Mouse (Mus musculus): ENCODE data around the gene Ighmbp2. TPM values are rescaled to one million over a fixed set of nuclear protein-coding genes. Genes with fewer than 3 reads are reported as not detected.

Gene Ighmbp2
- polyA plus RNA-seq, 1 experiment from 2014 or later: 9.1 TPM

DNA sequence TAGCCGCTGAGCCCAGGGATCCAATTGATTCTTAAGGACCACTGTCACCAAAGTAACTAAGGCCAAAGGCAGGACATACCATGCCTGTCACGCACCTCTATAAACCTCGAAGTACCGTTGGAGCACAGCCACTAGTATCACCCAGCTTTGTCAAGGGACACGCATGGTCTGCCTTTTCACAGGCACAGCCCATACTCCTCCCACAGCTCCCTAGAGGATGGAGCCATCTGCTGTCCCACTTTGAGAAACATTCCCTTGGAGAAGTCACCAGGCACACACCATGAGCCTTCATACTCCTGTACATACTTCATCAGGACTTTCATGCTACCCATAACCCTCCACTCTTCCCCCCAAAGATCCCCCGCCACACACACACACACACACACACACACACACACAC, 13.0 kb downstream of the Ighmbp2 start:
- H3K27me3 ChIP-seq (ENCODE audit: control insufficient read depth, insufficient read depth, low read length): no peaks in the 10 kb centered on the region
- H3K4me1 ChIP-seq (ENCODE audit: control insufficient read depth, insufficient read depth, low read length): no peaks in the 10 kb centered on the region
- H3K4me2 ChIP-seq (ENCODE audit: low read depth, severe bottlenecking): no peak overlapping the region
- H3K9me3 ChIP-seq (ENCODE audit: control insufficient read depth, low read length): no peaks in the 10 kb centered on the region
- WGBS: 94% methylated on average over 6 of the region's 6 CpGs
- H3K4me3 ChIP-seq (ENCODE audit: low read depth, low read length): no peak overlapping the region
- peaks cover 24% of the 10 kb centered on the region for H3K36me3 ChIP-seq (ENCODE audit: control insufficient read depth, insufficient read depth, low read length)
- ATAC-seq (ENCODE audit: insufficient number of reproducible peaks, low FRiP score, low TSS enrichment, low read depth) (no peak), DNase-seq (ENCODE audit: low spot score) (no peak)
- no peak overlapping the region for H3K9ac ChIP-seq (ENCODE audit: low read length)
- H3K27ac ChIP-seq (replicated peaks; ENCODE audit: low read depth, low read length): no peak overlapping the region

DNA sequence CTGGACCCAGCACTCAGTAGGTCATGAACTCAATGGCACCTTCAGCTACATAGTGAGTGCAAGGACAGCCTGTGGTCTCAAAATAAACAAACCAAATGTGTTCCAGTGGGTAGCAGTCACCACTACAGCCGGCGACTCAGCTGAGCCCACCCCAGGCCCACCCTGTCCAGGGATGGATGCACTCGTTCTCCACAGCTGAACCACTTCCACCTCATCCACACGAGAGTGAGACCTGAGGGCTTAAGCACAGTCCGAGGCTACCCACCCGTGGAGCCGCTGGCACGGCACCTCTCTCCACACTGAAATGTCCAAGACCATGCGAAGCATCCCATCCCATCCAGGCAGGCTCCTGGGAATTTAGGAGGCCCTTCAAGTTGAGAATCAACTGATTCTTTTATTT, 13.5 kb downstream of the Ighmbp2 start:
- Histone ChIP-seq H3K4me3 (ENCODE audit: low read depth, low read length) (no peak overlapping the region), H3K9ac (ENCODE audit: low read length) (no peak overlapping the region), H3K4me2 (ENCODE audit: low read depth, severe bottlenecking) (no peak overlapping the region), H3K27me3 (ENCODE audit: control insufficient read depth, insufficient read depth, low read length) (no peaks in the 10 kb centered on the region), H3K9me3 (ENCODE audit: control insufficient read depth, low read length) (no peaks in the 10 kb centered on the region), H3K4me1 (ENCODE audit: control insufficient read depth, insufficient read depth, low read length) (no peaks in the 10 kb centered on the region), H3K27ac (replicated peaks; ENCODE audit: low read depth, low read length) (no peak overlapping the region), H3K36me3 (ENCODE audit: control insufficient read depth, insufficient read depth, low read length) (peaks cover 30% of the 10 kb centered on the region)
- WGBS: 93% methylated on average over 9 of the region's 9 CpGs
- DNase-seq (ENCODE audit: low spot score) (no peak), ATAC-seq (ENCODE audit: insufficient number of reproducible peaks, low FRiP score, low TSS enrichment, low read depth) (no peak)

GRCm38 (mm10) chr19:3268218-3268980, 14.4 kb downstream of the Ighmbp2 start:
- DNase-seq (ENCODE audit: low spot score): no peak
- no peaks in the 10 kb centered on the region for H3K27me3 ChIP-seq (ENCODE audit: control insufficient read depth, insufficient read depth, low read length)
- H3K27ac ChIP-seq (replicated peaks; ENCODE audit: low read depth, low read length): no peak overlapping the region
- H3K4me1 ChIP-seq (ENCODE audit: control insufficient read depth, insufficient read depth, low read length): no peaks in the 10 kb centered on the region
- H3K36me3 ChIP-seq (ENCODE audit: control insufficient read depth, insufficient read depth, low read length): peaks cover 25% of the 10 kb centered on the region
- no peak for ATAC-seq (ENCODE audit: insufficient number of reproducible peaks, low FRiP score, low TSS enrichment, low read depth)
- H3K4me3 ChIP-seq (ENCODE audit: low read depth, low read length): no peak overlapping the region
- no peaks in the 10 kb centered on the region for H3K9me3 ChIP-seq (ENCODE audit: control insufficient read depth, low read length)
- H3K4me2 ChIP-seq (ENCODE audit: low read depth, severe bottlenecking): no peak overlapping the region
- H3K9ac ChIP-seq (ENCODE audit: low read length): no peak overlapping the region
- 92% methylated on average over 17 of the region's 17 CpGs for WGBS

DNA sequence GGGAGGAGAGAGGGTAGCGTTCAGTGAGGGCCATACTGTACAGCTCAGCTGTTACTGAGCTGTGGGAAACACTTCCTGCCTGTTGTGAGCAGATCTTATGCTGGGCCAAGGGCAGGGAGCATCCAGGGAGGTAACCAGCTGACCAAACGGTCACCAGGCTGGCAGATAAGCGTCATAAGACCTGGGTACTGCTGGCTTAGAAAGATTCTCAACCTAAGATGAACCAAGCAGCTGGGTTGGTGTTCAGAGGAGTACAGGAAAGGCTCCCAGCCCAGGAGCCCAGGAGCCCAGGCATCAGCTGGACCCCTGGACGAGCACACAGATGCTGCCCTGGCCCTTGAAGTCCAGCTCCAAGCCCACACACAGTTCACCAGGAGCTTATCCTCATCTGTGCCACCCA, 15.5 kb downstream of the Ighmbp2 start:
- DNase-seq (ENCODE audit: low spot score) (no peak), ATAC-seq (ENCODE audit: insufficient number of reproducible peaks, low FRiP score, low TSS enrichment, low read depth) (no peak)
- no peak overlapping the region for H3K9ac ChIP-seq (ENCODE audit: low read length)
- H3K27me3 ChIP-seq (ENCODE audit: control insufficient read depth, insufficient read depth, low read length): no peaks in the 10 kb centered on the region
- H3K4me3 ChIP-seq (ENCODE audit: low read depth, low read length): no peak overlapping the region
- no peak overlapping the region for H3K27ac ChIP-seq (replicated peaks; ENCODE audit: low read depth, low read length)
- peaks cover 24% of the 10 kb centered on the region for H3K36me3 ChIP-seq (ENCODE audit: control insufficient read depth, insufficient read depth, low read length)
- no peaks in the 10 kb centered on the region for H3K4me1 ChIP-seq (ENCODE audit: control insufficient read depth, insufficient read depth, low read length)
- H3K9me3 ChIP-seq (ENCODE audit: control insufficient read depth, low read length): no peaks in the 10 kb centered on the region
- no peak overlapping the region for H3K4me2 ChIP-seq (ENCODE audit: low read depth, severe bottlenecking)
- WGBS: 92% methylated on average over 4 of the region's 4 CpGs

DNA sequence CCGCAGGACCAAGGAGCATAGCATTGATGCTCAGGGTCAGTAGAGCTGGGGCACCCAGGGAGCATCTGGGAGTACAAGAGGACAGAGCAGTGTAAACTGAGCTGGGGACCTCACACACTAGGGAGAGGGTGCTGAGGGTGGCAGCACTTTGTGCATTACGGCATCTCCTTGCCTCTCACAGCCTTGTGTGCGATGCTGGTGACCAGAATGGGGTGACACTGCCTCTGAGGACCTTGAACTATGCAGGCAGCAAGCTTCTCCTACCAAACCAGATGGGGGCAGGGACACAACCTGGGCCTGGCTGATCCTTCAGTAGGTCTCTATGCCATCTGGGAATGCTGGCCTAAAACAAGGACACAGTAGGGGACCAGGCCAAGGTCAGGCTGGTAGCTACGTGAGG, 16.1 kb downstream of the Ighmbp2 start:
- Histone ChIP-seq H3K4me3 (ENCODE audit: low read depth, low read length) (no peak overlapping the region), H3K36me3 (ENCODE audit: control insufficient read depth, insufficient read depth, low read length) (peaks cover 27% of the 10 kb centered on the region), H3K27ac (replicated peaks; ENCODE audit: low read depth, low read length) (no peak overlapping the region), H3K27me3 (ENCODE audit: control insufficient read depth, insufficient read depth, low read length) (no peaks in the 10 kb centered on the region), H3K4me1 (ENCODE audit: control insufficient read depth, insufficient read depth, low read length) (no peaks in the 10 kb centered on the region), H3K4me2 (ENCODE audit: low read depth, severe bottlenecking) (no peak overlapping the region), H3K9me3 (ENCODE audit: control insufficient read depth, low read length) (no peaks in the 10 kb centered on the region), H3K9ac (ENCODE audit: low read length) (no peak overlapping the region)
- no peak for DNase-seq (ENCODE audit: low spot score)
- ATAC-seq (ENCODE audit: insufficient number of reproducible peaks, low FRiP score, low TSS enrichment, low read depth): no peak
- 94% methylated on average over 4 of the region's 4 CpGs for WGBS

GRCm38 (mm10) chr19:3266136-3266535, 16.7 kb downstream of the Ighmbp2 start:
- Histone ChIP-seq H3K36me3 (ENCODE audit: control insufficient read depth, insufficient read depth, low read length) (peaks cover 32% of the 10 kb centered on the region), H3K27ac (replicated peaks; ENCODE audit: low read depth, low read length) (no peak overlapping the region), H3K4me1 (ENCODE audit: control insufficient read depth, insufficient read depth, low read length) (no peaks in the 10 kb centered on the region), H3K27me3 (ENCODE audit: control insufficient read depth, insufficient read depth, low read length) (no peaks in the 10 kb centered on the region), H3K4me2 (ENCODE audit: low read depth, severe bottlenecking) (no peak overlapping the region), H3K9me3 (ENCODE audit: control insufficient read depth, low read length) (no peaks in the 10 kb centered on the region), H3K9ac (ENCODE audit: low read length) (no peak overlapping the region), H3K4me3 (ENCODE audit: low read depth, low read length) (no peak overlapping the region)
- no peak for DNase-seq (ENCODE audit: low spot score)
- WGBS: 81% methylated on average over 5 of the region's 5 CpGs
- ATAC-seq (ENCODE audit: insufficient number of reproducible peaks, low FRiP score, low TSS enrichment, low read depth): no peak

GRCm38 (mm10) chr19:3265180-3265579, 17.6 kb downstream of the Ighmbp2 start:
- no peak for ATAC-seq (ENCODE audit: insufficient number of reproducible peaks, low FRiP score, low TSS enrichment, low read depth)
- H3K9ac ChIP-seq (ENCODE audit: low read length): no peak overlapping the region
- no peaks in the 10 kb centered on the region for H3K9me3 ChIP-seq (ENCODE audit: control insufficient read depth, low read length)
- DNase-seq (ENCODE audit: low spot score): peak; percentile 16
- H3K4me1 ChIP-seq (ENCODE audit: control insufficient read depth, insufficient read depth, low read length): no peaks in the 10 kb centered on the region
- no peak overlapping the region for H3K4me2 ChIP-seq (ENCODE audit: low read depth, severe bottlenecking)
- no peak overlapping the region for H3K27ac ChIP-seq (replicated peaks; ENCODE audit: low read depth, low read length)
- WGBS: 95% methylated on average over 9 of the region's 9 CpGs
- H3K36me3 ChIP-seq (ENCODE audit: control insufficient read depth, insufficient read depth, low read length): peaks cover 35% of the 10 kb centered on the region
- no peaks in the 10 kb centered on the region for H3K27me3 ChIP-seq (ENCODE audit: control insufficient read depth, insufficient read depth, low read length)
- no peak overlapping the region for H3K4me3 ChIP-seq (ENCODE audit: low read depth, low read length)

GRCm38 (mm10) chr19:3264348-3264747, 18.5 kb downstream of the Ighmbp2 start:
- DNase-seq (ENCODE audit: low spot score) (peak; percentile 16), ATAC-seq (ENCODE audit: insufficient number of reproducible peaks, low FRiP score, low TSS enrichment, low read depth) (no peak)
- WGBS: 95% methylated on average over 6 of the region's 6 CpGs
- no peaks in the 10 kb centered on the region for H3K9me3 ChIP-seq (ENCODE audit: control insufficient read depth, low read length)
- no peak overlapping the region for H3K4me3 ChIP-seq (ENCODE audit: low read depth, low read length)
- H3K27me3 ChIP-seq (ENCODE audit: control insufficient read depth, insufficient read depth, low read length): no peaks in the 10 kb centered on the region
- H3K36me3 ChIP-seq (ENCODE audit: control insufficient read depth, insufficient read depth, low read length): peaks cover 35% of the 10 kb centered on the region
- H3K4me2 ChIP-seq (ENCODE audit: low read depth, severe bottlenecking): no peak overlapping the region
- H3K9ac ChIP-seq (ENCODE audit: low read length): no peak overlapping the region
- H3K27ac ChIP-seq (replicated peaks; ENCODE audit: low read depth, low read length): no peak overlapping the region
- H3K4me1 ChIP-seq (ENCODE audit: control insufficient read depth, insufficient read depth, low read length): no peaks in the 10 kb centered on the region

All from limb, embryonic 11.5 days (tissue).